Mouse (Mus musculus) layer of hippocampus, adult 9-11 months (tissue): ENCODE measurements around the gene Lman1l.

ENCODE experiments used
- DNase-seq: peaks from one replicate; pipeline ENCODE4 v3.0.0; 2022

Lman1l gene

GRCm38 (mm10) chr9:57620674-57621073, at the start of gene Lman1l:
TSS of gene Lman1l (minus strand) at chr9:57620774.
- no peak for DNase-seq

GRCm38 (mm10) chr9:57669566-57669965, 49.0 kb upstream of the Lman1l start:
- DNase-seq: no peak

- DNase-seq: no peak
These were observed 47.7 kb upstream of the Lman1l start for GRCm38 (mm10) chr9:57668277-57668676.

GRCm38 (mm10) chr9:57667817-57668216, 47.2 kb upstream of the Lman1l start:
- no peak for DNase-seq

GRCm38 (mm10) chr9:57667136-57667535, 46.6 kb upstream of the Lman1l start:
- DNase-seq: no peak

- no peak for DNase-seq
These were observed 46.0 kb upstream of the Lman1l start for GRCm38 (mm10) chr9:57666536-57666935.

- no peak for DNase-seq
These were observed 44.0 kb upstream of the Lman1l start for GRCm38 (mm10) chr9:57664616-57665015.

- DNase-seq: no peak
These were observed 41.0 kb upstream of the Lman1l start for GRCm38 (mm10) chr9:57661552-57661951.

- no peak for DNase-seq
These were observed 39.9 kb upstream of the Lman1l start for GRCm38 (mm10) chr9:57660501-57660900.

- peak; percentile 68 for DNase-seq
These were observed 39.2 kb upstream of the Lman1l start for GRCm38 (mm10) chr9:57659774-57660173.

- no peak for DNase-seq
These were observed 38.4 kb upstream of the Lman1l start for GRCm38 (mm10) chr9:57658970-57659369.

GRCm38 (mm10) chr9:57657843-57658242, 37.3 kb upstream of the Lman1l start:
- no peak for DNase-seq

- peak; percentile 76 for DNase-seq
These were observed 36.2 kb upstream of the Lman1l start for GRCm38 (mm10) chr9:57656631-57657350.

GRCm38 (mm10) chr9:57655749-57656148, 35.2 kb upstream of the Lman1l start:
- peak; percentile 91 for DNase-seq

- no peak for DNase-seq
These were observed 34.4 kb upstream of the Lman1l start for GRCm38 (mm10) chr9:57654966-57655365.

- no peak for DNase-seq
These were observed 32.7 kb upstream of the Lman1l start, which contains the start of gene Csk for GRCm38 (mm10) chr9:57653283-57653682. TSS of gene Csk (minus strand) at chr9:57653631.

GRCm38 (mm10) chr9:57652855-57653254, 32.3 kb upstream of the Lman1l start:
- DNase-seq: no peak

- no peak for DNase-seq
These were observed 31.8 kb upstream of the Lman1l start for GRCm38 (mm10) chr9:57652351-57652750.

GRCm38 (mm10) chr9:57650786-57651311, 30.3 kb upstream of the Lman1l start:
- DNase-seq: no peak

GRCm38 (mm10) chr9:57650130-57650785, 29.7 kb upstream of the Lman1l start:
- no peak for DNase-seq

GRCm38 (mm10) chr9:57647286-57648108, 26.9 kb upstream of the Lman1l start:
- no peak for DNase-seq

- peak; percentile 80 for DNase-seq
These were observed 26.1 kb upstream of the Lman1l start for GRCm38 (mm10) chr9:57646551-57647103.
